15 mouse cellular contexts compared by ENCODE assay signal in the genomic region with DNA sequence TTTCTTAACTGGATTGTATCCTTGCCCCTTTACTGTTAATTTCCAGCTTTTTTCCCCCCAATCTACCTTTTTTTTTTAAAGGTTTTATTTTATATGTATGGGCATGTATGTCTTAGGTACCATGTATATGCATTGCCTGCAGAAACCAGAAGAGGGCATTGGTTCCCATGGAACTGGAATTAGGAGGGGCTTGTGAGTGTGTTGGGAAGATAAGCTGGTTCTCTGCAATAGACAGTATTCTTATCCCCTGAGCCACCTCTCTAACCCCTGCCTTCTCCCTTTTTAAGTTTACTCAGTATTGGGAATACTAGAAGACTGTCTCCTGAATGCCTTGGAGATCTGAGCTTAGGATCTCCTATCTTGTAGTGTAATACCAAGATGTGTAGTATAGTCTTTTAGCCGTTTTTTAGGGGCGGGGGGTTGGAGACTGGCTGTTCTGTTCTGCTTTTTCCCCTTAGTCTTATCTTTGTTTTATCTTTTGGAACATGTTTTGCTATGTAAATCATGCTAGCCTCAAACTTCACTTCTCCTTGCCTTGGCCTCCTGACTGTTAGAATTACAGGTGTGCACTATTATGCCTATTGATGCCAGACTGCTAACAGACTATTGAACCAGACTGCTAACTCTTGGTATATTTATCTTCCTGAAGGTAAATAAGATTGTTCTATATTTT.
DNase-seq lines count a peak whose midpoint lies in the region; ATAC-seq and TF ChIP-seq lines count a peak whose summit lies in the region.
"Had no signal": no experiment of that assay in that cellular context is flagged by ENCODE, and none has a peak within 500 bp of the region (broad histone marks: within the 10 kb centered on the region; RNA-seq: fewer than 3 reads in every experiment).

No protein-coding gene starts in this region.

- peak; percentile 44 for TF ChIP-seq CTCF in midbrain, postnatal 0 days (IDR thresholded peaks at IDR 0.05)
- TF ChIP-seq CTCF in stomach, postnatal 0 days (IDR thresholded peaks at IDR 0.05; ENCODE audit: low read depth), result peak; percentile 34

- WGBS in forebrain, embryonic 14.5 days, result 96% methylated on average over 2 of the region's 2 CpGs
- WGBS in forebrain, embryonic 13.5 days, result 100% methylated on average over 2 of the region's 2 CpGs
- 91% methylated on average over 2 of the region's 2 CpGs for WGBS in midbrain, postnatal 0 days
- 95% methylated on average over 2 of the region's 2 CpGs for WGBS in midbrain, embryonic 13.5 days
- WGBS in stomach, postnatal 0 days, result 83% methylated on average over 2 of the region's 2 CpGs

- ATAC-seq in forebrain, embryonic 14.5 days, result no peak
- no peak for ATAC-seq in forebrain, embryonic 13.5 days
- no peak for ATAC-seq in midbrain, postnatal 0 days (ENCODE audit: low FRiP score)
- no peak for ATAC-seq in midbrain, embryonic 13.5 days
- no peak for ATAC-seq in stomach, postnatal 0 days (ENCODE audit: low FRiP score, low TSS enrichment)

- H3K9ac ChIP-seq in forebrain, embryonic 14.5 days (ENCODE audit: low read length), result no peak overlapping the region
- H3K9ac ChIP-seq in forebrain, embryonic 13.5 days, result no peak overlapping the region
- no peak overlapping the region for H3K9ac ChIP-seq in midbrain, postnatal 0 days (replicated peaks; ENCODE audit: low read length, poor library complexity, severe bottlenecking)
- no peak overlapping the region for H3K9ac ChIP-seq in midbrain, embryonic 13.5 days (replicated peaks)
- no peak overlapping the region for H3K9ac ChIP-seq in stomach, postnatal 0 days (ENCODE audit: low read length)
- H3K9ac ChIP-seq: embryonic facial prominence, embryonic 12.5 days; limb, embryonic 13.5 days had no signal

- no peak overlapping the region for H3K4me2 ChIP-seq in forebrain, embryonic 14.5 days (ENCODE audit: low read length)
- no peak overlapping the region for H3K4me2 ChIP-seq in forebrain, embryonic 13.5 days
- H3K4me2 ChIP-seq in midbrain, postnatal 0 days (ENCODE audit: low read depth, low read length, poor library complexity, severe bottlenecking), result no peak overlapping the region
- no peak overlapping the region for H3K4me2 ChIP-seq in midbrain, embryonic 13.5 days (replicated peaks)
- no peak overlapping the region for H3K4me2 ChIP-seq in stomach, postnatal 0 days (replicated peaks; ENCODE audit: low read depth)
- H3K4me2 ChIP-seq: embryonic facial prominence, embryonic 12.5 days; limb, embryonic 13.5 days had no signal

- DNase-seq in forebrain, embryonic 14.5 days (ENCODE audit: low spot score), result peak; percentile 8
- no peak for DNase-seq in midbrain, postnatal 0 days (ENCODE audit: low spot score)
- DNase-seq in liver, result peak; percentile 60
- no peak for DNase-seq in stomach, postnatal 0 days (ENCODE audit: low spot score)
- DNase-seq in neural tube, embryonic 10.5 days (ENCODE audit: extremely low spot score, low spot score), result no peak
- DNase-seq in kidney, adult 8-10 months, result no peak
- DNase-seq: adrenal gland, adult 8-10 months; heart, postnatal 14 days; kidney, postnatal 4 days; right cerebral cortex, postnatal 14 days; thymus, adult 18-20 months had no signal

- H3K4me3 ChIP-seq in forebrain, embryonic 14.5 days (ENCODE audit: low read depth, low read length), result no peak overlapping the region
- H3K4me3 ChIP-seq in forebrain, embryonic 13.5 days, result no peak overlapping the region
- H3K4me3 ChIP-seq in midbrain, postnatal 0 days (ENCODE audit: low read depth, low read length), result no peak overlapping the region
- H3K4me3 ChIP-seq in midbrain, embryonic 13.5 days (replicated peaks), result no peak overlapping the region
- no peak overlapping the region for H3K4me3 ChIP-seq in stomach, postnatal 0 days (ENCODE audit: low read depth, low read length)
- H3K4me3 ChIP-seq: embryonic facial prominence, embryonic 12.5 days; limb, embryonic 13.5 days had no signal

- H3K36me3 ChIP-seq in forebrain, embryonic 14.5 days (ENCODE audit: control insufficient read depth, insufficient read depth, low read length), result peaks cover 17% of the 10 kb centered on the region
- peaks cover 17% of the 10 kb centered on the region for H3K36me3 ChIP-seq in forebrain, embryonic 13.5 days (ENCODE audit: poor library complexity, severe bottlenecking)
- peaks cover 4% of the 10 kb centered on the region; the same call in 1 of the 2 replicates for H3K36me3 ChIP-seq in midbrain, postnatal 0 days (ENCODE audit: insufficient read depth, low read length)
- peaks cover 9% of the 10 kb centered on the region for H3K36me3 ChIP-seq in midbrain, embryonic 13.5 days
- no peaks in the 10 kb centered on the region for H3K36me3 ChIP-seq in stomach, postnatal 0 days (ENCODE audit: control insufficient read depth, insufficient read depth, low read length)

- H3K27me3 ChIP-seq in forebrain, embryonic 14.5 days (replicated peaks; ENCODE audit: control insufficient read depth, insufficient read depth, low read length), result no peaks in the 10 kb centered on the region
- H3K27me3 ChIP-seq in forebrain, embryonic 13.5 days, result no peaks in the 10 kb centered on the region
- no peaks in the 10 kb centered on the region for H3K27me3 ChIP-seq in midbrain, postnatal 0 days (ENCODE audit: insufficient read depth, low read length)
- no peaks in the 10 kb centered on the region for H3K27me3 ChIP-seq in midbrain, embryonic 13.5 days
- H3K27me3 ChIP-seq in stomach, postnatal 0 days (ENCODE audit: control insufficient read depth, insufficient read depth, low read length), result no peaks in the 10 kb centered on the region
- H3K27me3 ChIP-seq: embryonic facial prominence, embryonic 12.5 days; limb, embryonic 13.5 days had no signal

- H3K4me1 ChIP-seq in forebrain, embryonic 14.5 days (ENCODE audit: control insufficient read depth, insufficient read depth, low read length), result no peaks in the 10 kb centered on the region
- H3K4me1 ChIP-seq in forebrain, embryonic 13.5 days, result no peaks in the 10 kb centered on the region
- H3K4me1 ChIP-seq in midbrain, postnatal 0 days (ENCODE audit: insufficient read depth, low read length), result no peaks in the 10 kb centered on the region
- H3K4me1 ChIP-seq in midbrain, embryonic 13.5 days (replicated peaks), result no peaks in the 10 kb centered on the region
- no peaks in the 10 kb centered on the region for H3K4me1 ChIP-seq in stomach, postnatal 0 days (replicated peaks; ENCODE audit: control insufficient read depth, insufficient read depth)
- H3K4me1 ChIP-seq: embryonic facial prominence, embryonic 12.5 days; limb, embryonic 13.5 days had no signal

- TF ChIP-seq EP300 in stomach, postnatal 0 days (optimal IDR thresholded peaks at IDR 0.05), result no peak

- H3K9me3 ChIP-seq in forebrain, embryonic 14.5 days (replicated peaks; ENCODE audit: control insufficient read depth, low read length), result no peaks in the 10 kb centered on the region
- H3K9me3 ChIP-seq in forebrain, embryonic 13.5 days (replicated peaks), result no peaks in the 10 kb centered on the region
- no peaks in the 10 kb centered on the region for H3K9me3 ChIP-seq in midbrain, postnatal 0 days (ENCODE audit: low read length)
- H3K9me3 ChIP-seq in midbrain, embryonic 13.5 days, result no peaks in the 10 kb centered on the region
- no peaks in the 10 kb centered on the region for H3K9me3 ChIP-seq in stomach, postnatal 0 days (ENCODE audit: control insufficient read depth, low read length)
- H3K9me3 ChIP-seq: embryonic facial prominence, embryonic 12.5 days; limb, embryonic 13.5 days had no signal

- H3K27ac ChIP-seq in forebrain, embryonic 14.5 days (ENCODE audit: low read depth, low read length), result no peak overlapping the region
- H3K27ac ChIP-seq in forebrain, embryonic 13.5 days, result no peak overlapping the region
- no peak overlapping the region for H3K27ac ChIP-seq in midbrain, postnatal 0 days (ENCODE audit: low read depth, low read length)
- H3K27ac ChIP-seq in midbrain, embryonic 13.5 days, result no peak overlapping the region
- H3K27ac ChIP-seq in stomach, postnatal 0 days (replicated peaks), result no peak overlapping the region
- H3K27ac ChIP-seq: embryonic facial prominence, embryonic 12.5 days; limb, embryonic 13.5 days had no signal

Comparison
In these comparisons a context has a peak if more than half of its experiments do, and no peak if none do; other contexts are left out.
1. DNase-seq: peak in forebrain, embryonic 14.5 days (single experiment) and liver (single experiment); none in midbrain, postnatal 0 days (single experiment), stomach, postnatal 0 days (single experiment), neural tube, embryonic 10.5 days (single experiment) and kidney, adult 8-10 months (0 of 2).